Mouse (Mus musculus) midbrain, postnatal 0 days (tissue): Measurements from ENCODE around the gene Creld1. TPM values are rescaled to one million over a fixed set of nuclear protein-coding genes. Genes with fewer than 3 reads are reported as not detected.

Experiments
- ATAC-seq: fragments of 200-750 bp; cut with Nextera tagmentation; 2 replicates; pipeline ENCODE4 v1.8.0; 2017; ENCODE audit warnings: moderate number of reproducible peaks, mild to moderate bottlenecking, moderate TSS enrichment, moderate library complexity; ENCODE audit not compliant: low FRiP score
- DNase-seq: peaks from one replicate; pipeline ENCODE4 v3.0.0-alpha.2; 2015; ENCODE audit warnings: low spot score
- H3K27ac ChIP-seq: fragments of 300-500 bp; sonication (generic); 2 replicates; pipeline ENCODE4 v1.5.1; 2014; ENCODE audit warnings: low read depth, mild to moderate bottlenecking, low read length, mixed read lengths
- H3K27me3 ChIP-seq: fragments of 300-500 bp; sonication (generic); 2 replicates; pipeline ENCODE4 v1.6.1; 2014; ENCODE audit warnings: low read length, control low read depth, mixed read lengths; ENCODE audit not compliant: insufficient read depth
- H3K36me3 ChIP-seq: fragments of 300-500 bp; sonication (generic); 2 replicates; pipeline ENCODE4 v1.6.1; 2014; ENCODE audit warnings: low read length, control low read depth, mixed read lengths; ENCODE audit not compliant: insufficient read depth
- H3K4me1 ChIP-seq: fragments of 300-500 bp; sonication (generic); 2 replicates; pipeline ENCODE4 v1.6.1; 2014; ENCODE audit warnings: mild to moderate bottlenecking, control low read depth, antibody characterized with exemption, low read length, mixed read lengths; ENCODE audit not compliant: insufficient read depth
- H3K4me2 ChIP-seq: fragments of 300-500 bp; sonication (generic); 2 replicates; pipeline ENCODE4 v1.6.1; 2014; ENCODE audit warnings: low read depth, mild to moderate bottlenecking, low read length, mixed read lengths; ENCODE audit not compliant: poor library complexity, severe bottlenecking
- H3K4me3 ChIP-seq: fragments of 300-500 bp; sonication (generic); 2 replicates; pipeline ENCODE4 v1.5.1; 2014; ENCODE audit warnings: low read depth, mild to moderate bottlenecking, low read length, moderate library complexity
- H3K9ac ChIP-seq: fragments of 300-500 bp; sonication (generic); replicated peaks from 2 replicates; pipeline ENCODE4 v1.6.1; 2014; ENCODE audit warnings: mild to moderate bottlenecking, low read length, moderate library complexity, mixed read lengths; ENCODE audit not compliant: poor library complexity, severe bottlenecking
- H3K9me3 ChIP-seq: fragments of 300-500 bp; sonication (generic); 2 replicates; pipeline ENCODE4 v1.6.1; 2016; ENCODE audit warnings: low read length, control low read depth
- CTCF ChIP-seq: IDR thresholded peaks from 2 replicates; pipeline ENCODE4 v1.5.1; 2016; ENCODE audit warnings: antibody characterized with exemption, mild to moderate bottlenecking
- WGBS: fragments of 180-500 bp; shearing (Covaris S2); extraction: QIAGEN DNeasy Blood & Tissue Kit; methylation state at CpG from one replicate; pipeline ENCODE4 v1.1.7; 2014; 5-methylcytosine and 5-hydroxymethylcytosine counted together
- polyA plus RNA-seq: library from polyadenylated mRNA; unstranded; fragments of >200 nt; fragmentation: Nextera tagmentation; extraction: Ambion mirVana; gene quantifications from 2 replicates; pipeline ENCODE4 v1.2.1, GENCODE M21; 2015
- total RNA-seq: library from RNA; depleted of rRNA; stranded (reverse); fragments of >200 nt; gene quantifications from 2 replicates; pipeline ENCODE4 v1.2.3, GENCODE M21; 2014

The Creld1 gene
- total and polyA plus RNA-seq, 2 experiments from 2014 or later = 43.0 to 56.6 TPM

DNA sequence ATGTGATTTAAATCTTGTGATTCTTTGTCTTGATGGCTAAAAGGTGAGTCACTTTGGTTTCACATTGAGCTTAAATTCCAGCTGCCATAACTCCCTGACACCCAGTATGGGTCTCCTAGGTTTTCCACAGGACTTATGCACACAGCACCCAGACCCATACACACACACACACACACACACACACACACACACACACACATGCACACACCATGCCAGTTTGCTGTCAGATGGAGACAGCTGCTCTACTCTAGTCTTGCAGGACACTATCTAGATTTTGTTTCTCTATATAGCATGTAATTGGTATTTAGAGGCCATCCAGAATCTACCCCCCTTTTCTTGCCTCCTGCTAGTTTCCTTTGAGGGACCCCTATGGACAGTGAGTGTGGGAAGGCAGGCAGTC is 24.0 kb downstream of the Creld1 start:
- Histone ChIP-seq H3K27ac (no peak overlapping the region), H3K4me3 (no peak overlapping the region), H3K27me3 (no peaks in the 10 kb centered on the region), H3K9ac (no peak overlapping the region), H3K36me3 (no peaks in the 10 kb centered on the region), H3K4me2 (no peak overlapping the region), H3K9me3 (no peaks in the 10 kb centered on the region), H3K4me1 (no peaks in the 10 kb centered on the region)
- DNase-seq (no peak), ATAC-seq (no peak)
- no peak for TF ChIP-seq CTCF

DNA sequence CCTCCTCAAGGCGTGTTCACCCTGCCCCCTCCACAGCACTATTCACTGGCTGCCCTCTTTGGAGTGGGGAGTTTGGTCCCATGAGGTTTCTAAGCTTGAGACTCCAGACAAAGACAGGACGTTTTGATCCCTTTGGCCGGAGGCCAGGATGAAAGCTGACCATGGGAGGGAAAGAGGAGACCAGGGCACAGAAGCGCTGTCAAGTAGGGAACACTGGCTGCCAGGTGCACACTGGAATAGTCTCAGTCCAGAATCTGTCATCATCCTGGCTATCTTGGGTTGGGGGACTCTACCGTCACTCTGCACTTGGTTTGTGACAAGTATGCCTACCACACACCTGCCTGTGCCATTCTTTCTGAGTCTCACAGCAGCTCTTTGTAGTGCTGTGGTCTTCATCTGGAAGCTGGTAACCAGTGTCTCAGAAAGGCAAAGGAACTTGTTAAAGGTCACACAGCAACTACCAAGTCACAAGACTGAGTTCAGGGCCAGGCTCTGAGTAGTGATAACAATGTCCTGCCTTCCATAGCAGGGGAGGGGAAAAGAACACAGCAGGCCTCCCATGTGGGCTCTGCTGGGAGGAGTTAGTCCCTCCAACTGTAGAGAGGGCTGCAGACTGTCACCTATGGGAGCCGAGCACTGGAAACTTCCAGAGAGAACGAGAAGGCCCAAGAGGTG is 25.3 kb downstream of the Creld1 start:
- ATAC-seq (no peak), DNase-seq (peak; percentile 45)

DNA sequence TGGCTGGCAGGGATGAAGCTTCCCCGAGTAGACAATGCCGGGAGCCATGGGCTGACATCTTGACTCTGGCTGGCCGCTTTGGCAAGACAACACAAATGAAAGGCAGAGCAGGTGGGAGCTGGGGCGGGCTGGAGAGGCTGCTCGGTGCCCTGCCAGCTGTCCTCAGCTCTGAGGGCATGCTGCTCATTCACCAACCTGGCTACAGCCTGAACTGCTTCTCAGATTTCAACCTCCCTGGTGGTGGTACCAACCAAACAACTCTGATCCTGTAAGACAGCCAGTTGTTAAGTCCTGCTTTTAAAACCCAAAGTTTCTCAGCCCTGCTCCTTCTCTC is 25.8 kb downstream of the Creld1 start:
- H3K9me3 ChIP-seq = no peaks in the 10 kb centered on the region
- no peak overlapping the region for H3K27ac ChIP-seq
- 50% methylated on average over 5 of the region's 5 CpGs for WGBS
- peaks cover 11% of the 10 kb centered on the region for H3K36me3 ChIP-seq
- ATAC-seq (0 out of 2 replicates have a peak, but pooled peaks have one; percentile 27), DNase-seq (peak; percentile 53)
- H3K4me3 ChIP-seq = no peak overlapping the region
- no peaks in the 10 kb centered on the region for H3K4me1 ChIP-seq
- H3K27me3 ChIP-seq = no peaks in the 10 kb centered on the region
- H3K4me2 ChIP-seq = no peak overlapping the region
- no peak overlapping the region for H3K9ac ChIP-seq
- no peak for TF ChIP-seq CTCF

More for the DNA sequence above, 25.3 kb downstream of the Creld1 start:
- H3K9me3 ChIP-seq = no peaks in the 10 kb centered on the region
- no peak overlapping the region for H3K9ac ChIP-seq
- H3K27me3 ChIP-seq = no peaks in the 10 kb centered on the region
- no peak overlapping the region for H3K4me3 ChIP-seq
- H3K36me3 ChIP-seq = peaks cover 6% of the 10 kb centered on the region; the same call in 1 of the 2 replicates
- no peak overlapping the region for H3K4me2 ChIP-seq
- no peaks in the 10 kb centered on the region for H3K4me1 ChIP-seq
- TF ChIP-seq CTCF = no peak
- 56% methylated on average over 7 of the region's 7 CpGs for WGBS
- no peak overlapping the region for H3K27ac ChIP-seq

DNA sequence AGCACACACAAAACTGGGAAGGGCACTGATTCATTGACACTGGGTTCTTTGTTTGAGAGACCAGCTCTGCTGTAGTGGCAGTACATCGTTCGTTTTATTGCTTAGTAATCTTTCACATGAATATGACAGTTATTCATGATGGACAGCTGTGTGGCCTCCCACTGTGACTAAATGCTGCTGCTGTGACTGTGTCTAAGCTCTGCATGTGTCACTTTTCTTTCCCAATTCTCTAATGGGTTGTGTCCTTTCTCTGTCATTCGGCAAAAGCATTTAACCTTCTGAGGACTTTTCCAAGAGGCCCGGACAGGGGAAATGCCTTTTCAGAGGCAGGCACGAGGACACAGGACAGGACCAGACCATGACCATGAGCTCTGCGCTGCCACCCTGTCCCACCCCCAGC is 30.8 kb downstream of the Creld1 start:
- Histone ChIP-seq H3K27ac (no peak overlapping the region), H3K4me1 (no peaks in the 10 kb centered on the region), H3K9ac (no peak overlapping the region), H3K4me3 (no peak overlapping the region), H3K36me3 (peaks cover 55% of the 10 kb centered on the region), H3K4me2 (no peak overlapping the region), H3K27me3 (no peaks in the 10 kb centered on the region), H3K9me3 (no peaks in the 10 kb centered on the region)
- DNase-seq (no peak), ATAC-seq (no peak)
- no peak for TF ChIP-seq CTCF
- 94% methylated on average over 6 of the region's 6 CpGs for WGBS

DNA sequence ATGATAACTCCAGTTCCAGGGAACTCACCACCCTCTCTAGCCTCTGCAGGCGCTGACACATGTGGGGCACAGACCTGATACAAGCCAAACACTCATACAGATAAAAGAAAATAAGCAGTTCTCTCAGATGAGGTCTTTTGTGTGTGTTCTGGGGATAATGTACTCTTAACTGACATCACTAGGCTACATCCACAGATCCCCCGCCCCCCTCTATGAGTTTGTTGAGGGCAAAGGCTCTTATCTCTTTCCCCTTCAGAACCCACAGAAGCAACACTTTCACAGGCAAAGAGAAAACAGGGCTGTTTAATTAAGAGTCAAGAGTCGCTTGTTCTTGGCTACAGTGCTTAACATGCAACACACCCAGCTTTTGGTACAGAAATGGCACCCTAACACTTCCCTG is 31.5 kb downstream of the Creld1 start:
- no peak overlapping the region for H3K9ac ChIP-seq
- H3K27me3 ChIP-seq = no peaks in the 10 kb centered on the region
- no peaks in the 10 kb centered on the region for H3K4me1 ChIP-seq
- H3K4me3 ChIP-seq = no peak overlapping the region
- no peak overlapping the region for H3K27ac ChIP-seq
- WGBS = 99% methylated on average over 3 of the region's 3 CpGs
- no peak for DNase-seq
- no peak for TF ChIP-seq CTCF
- H3K36me3 ChIP-seq = peaks cover 62% of the 10 kb centered on the region
- H3K9me3 ChIP-seq = no peaks in the 10 kb centered on the region
- H3K4me2 ChIP-seq = no peak overlapping the region
- ATAC-seq = no peak

DNA sequence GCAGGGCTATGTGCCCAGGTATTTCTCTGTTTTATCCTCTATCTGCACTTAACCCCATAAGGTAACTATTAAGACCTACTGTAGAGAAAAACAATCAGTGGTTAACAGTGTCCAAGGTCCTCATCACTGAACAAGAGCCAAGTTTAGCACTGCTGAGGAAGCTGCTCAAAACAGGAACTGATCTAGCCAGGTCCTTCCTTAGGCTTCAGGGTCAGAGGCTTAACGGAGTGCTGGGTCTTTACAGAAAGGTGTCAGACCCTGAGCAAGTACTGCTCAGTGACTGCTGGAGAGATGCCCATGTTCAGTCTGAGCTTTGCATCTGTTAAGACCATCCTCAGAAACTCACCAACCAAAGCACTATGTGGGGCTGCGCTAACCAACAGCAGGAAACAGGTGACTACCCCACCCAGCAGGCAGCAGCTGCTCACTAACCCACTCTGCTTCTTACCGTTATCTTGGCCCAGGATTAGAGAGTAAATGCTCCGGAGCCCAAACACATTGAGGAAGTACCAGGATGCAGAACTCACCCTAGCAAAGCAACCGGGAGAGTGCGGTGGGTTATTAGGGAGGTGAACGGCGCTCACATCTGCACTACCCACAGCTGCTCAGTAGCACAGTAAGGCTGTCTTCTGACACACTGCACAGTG is 34.5 kb downstream of the Creld1 start:
- WGBS = 91% methylated on average over 8 of the region's 8 CpGs
- H3K27ac ChIP-seq = no peak overlapping the region
- H3K4me2 ChIP-seq = no peak overlapping the region
- H3K27me3 ChIP-seq = no peaks in the 10 kb centered on the region
- no peak overlapping the region for H3K9ac ChIP-seq
- peaks cover 81% of the 10 kb centered on the region for H3K36me3 ChIP-seq
- H3K9me3 ChIP-seq = no peaks in the 10 kb centered on the region
- TF ChIP-seq CTCF = no peak
- no peak for ATAC-seq
- H3K4me1 ChIP-seq = no peaks in the 10 kb centered on the region
- DNase-seq = no peak
- no peak overlapping the region for H3K4me3 ChIP-seq
